Mouse (Mus musculus): ENCODE data around the gene Tmem259.

The Tmem259 gene

DNA sequence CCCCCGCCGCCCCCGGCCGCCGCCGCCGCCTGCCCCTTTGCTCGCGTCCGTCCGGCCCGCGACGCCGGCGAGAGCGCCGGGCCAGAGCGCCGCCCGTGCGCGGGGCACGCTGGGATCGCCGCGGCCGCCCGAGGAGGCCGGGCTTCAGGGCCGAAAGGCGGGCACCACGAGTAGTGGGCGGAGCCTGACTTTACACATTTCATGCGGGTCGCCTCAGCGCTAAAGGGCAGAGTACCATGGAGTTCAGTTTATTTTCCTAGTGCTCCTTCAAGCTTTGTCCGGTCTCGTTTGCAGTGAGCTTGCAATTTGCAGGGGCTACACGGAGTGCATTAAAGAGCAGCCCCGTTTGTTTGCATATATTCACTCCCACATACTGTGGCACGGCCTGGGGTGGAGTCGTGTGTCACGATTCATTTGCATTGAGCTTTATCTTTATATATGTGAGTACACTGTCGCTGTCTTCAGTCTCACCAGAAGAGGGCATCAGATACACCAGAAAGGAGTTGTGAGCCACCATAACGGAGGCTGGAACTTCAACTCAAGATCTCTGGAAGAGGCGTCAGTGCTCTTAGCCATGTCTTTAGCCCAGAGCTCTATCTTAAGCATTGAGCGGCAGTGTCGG, at the start of gene Tmem259:
Gene Tmem259 (minus strand): TSS at position 136 of the 622 bp plus-strand sequence.
- DNase-seq (ENCODE audit: low spot score in 2 of 2), result peak; percentile 86 to 88

DNA sequence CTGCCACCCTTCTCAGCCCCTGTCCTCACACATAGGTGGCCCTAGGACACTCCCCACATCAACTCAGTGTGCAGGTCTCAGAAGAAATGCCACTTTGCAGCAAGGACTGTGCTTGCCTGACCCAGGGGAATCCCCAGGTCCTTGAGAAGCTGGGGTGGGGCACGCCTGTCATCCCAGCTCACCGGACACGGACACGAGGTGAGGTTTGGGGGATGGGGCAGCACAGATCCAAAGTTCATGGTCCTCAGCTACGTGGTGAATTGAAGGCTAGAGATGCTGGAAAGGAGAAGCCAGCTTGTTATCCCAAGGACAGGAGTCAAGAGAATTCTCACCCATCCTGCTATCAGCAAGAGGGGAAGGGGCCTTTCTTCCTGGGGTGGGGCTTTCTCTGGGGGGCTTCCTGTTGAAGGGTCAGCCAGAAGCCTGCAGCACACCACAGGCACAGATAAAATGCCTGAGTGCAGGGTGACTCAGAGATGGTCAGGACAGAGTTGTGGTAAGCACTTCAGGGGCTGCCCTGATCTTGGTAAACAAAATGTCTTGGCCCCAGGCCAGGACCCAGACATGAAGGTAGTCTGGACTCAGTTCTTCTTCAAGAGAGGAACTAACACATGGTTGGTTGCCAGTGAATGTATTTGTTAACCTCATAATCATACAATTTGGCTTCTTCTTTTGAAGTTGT, 48.8 kb upstream of the Tmem259 start:
- DNase-seq (ENCODE audit: low spot score in 2 of 2), result no peak

DNA sequence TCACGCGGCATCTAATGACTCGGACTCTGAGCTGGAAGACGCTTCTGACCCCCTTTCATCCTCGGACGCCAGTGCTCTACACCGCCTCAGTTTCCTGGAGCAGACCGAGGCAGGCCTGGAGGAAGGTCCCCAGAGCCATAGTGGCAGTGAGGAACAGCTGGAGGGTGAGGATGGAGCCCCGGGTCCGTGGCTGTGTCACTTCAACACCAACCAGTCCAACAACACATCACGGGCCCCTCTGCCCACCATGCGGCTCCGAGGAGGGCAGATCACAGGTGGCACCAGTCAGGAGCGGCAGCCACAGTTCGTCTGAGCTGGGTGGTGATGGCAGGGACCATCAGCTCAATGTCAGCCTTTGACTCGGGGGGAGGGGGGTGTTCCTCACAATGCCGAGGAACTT, 46.6 kb upstream of the Tmem259 start:
- no peak for DNase-seq (ENCODE audit: low spot score in 2 of 2)

DNA sequence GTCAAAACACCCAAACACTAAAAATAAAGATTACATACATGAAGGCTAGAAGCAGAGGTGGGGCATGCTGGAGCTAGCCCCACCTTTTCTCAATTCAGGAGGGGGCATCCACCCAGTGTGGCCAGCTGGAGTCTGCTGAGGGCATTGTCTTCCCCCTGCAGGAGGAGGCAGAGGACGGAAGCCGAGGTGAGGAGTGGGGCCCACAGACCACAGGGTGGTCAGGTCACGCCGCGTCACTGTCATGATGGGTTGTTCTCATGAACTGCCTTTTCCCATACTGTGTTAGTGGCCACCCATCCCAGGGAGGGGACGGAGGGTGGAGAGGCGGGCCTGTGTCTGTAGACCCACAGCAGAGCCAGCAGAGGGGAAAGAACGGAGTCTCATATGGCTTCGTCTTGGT, 46.1 kb upstream of the Tmem259 start:
- no peak for DNase-seq (ENCODE audit: low spot score in 2 of 2)

DNA sequence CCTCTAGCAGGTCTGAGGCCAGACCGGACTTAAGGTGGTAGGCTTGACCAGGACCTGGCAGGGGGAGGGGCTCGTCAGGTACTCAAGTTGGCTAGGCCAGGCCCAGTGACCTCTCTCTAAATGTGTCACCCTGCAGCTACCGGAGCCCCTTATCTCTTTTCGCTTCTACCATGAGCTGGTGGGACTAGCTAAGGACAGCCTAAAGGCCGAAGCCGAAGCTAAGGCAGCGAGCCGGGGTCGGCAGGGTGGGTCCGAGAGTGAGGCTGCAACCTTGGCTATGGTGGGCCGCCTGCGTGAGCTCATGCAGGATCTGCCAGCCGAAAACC, 44.4 kb upstream of the Tmem259 start:
- no peak for DNase-seq (ENCODE audit: low spot score in 2 of 2)

DNA sequence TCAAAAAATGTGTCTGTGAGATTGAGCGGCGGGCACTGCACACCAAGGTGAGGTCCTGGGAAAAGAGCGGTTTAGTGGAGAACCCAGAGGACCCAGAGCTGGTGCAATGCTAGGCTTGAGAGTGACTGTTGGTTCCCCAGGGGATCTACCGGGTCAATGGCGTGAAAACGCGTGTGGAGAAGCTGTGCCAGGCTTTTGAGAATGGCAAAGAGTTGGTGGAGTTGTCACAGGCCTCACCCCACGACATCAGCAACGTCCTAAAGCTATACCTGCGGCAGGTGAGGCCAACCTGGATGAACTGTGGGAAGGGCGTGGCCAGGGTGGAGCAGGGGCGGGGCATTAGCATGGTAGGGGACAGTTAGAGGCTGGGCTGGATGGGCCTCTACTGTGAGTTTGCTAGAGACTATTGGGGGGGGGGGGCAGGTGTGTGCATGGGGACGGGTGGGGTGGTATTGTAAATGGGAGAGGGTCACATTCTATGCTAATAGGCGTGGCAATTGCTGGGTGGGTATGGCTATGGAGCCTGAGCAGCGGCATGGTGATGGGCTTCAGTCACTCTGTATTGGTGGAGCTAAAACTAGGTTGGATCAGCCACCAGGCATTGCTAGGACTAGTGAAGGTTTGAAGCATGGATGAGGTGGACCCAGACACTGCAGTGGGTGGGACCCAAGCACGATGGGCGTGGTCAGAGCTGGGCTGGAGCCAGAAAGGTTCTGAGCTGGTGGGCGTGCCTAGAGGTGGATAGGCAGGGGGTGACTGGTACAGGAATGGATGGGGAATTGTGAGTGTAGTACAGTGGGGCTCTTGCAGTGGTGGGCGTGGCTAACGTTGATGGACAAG, 43.8 kb upstream of the Tmem259 start:
- no peak for DNase-seq (ENCODE audit: low spot score in 2 of 2)

DNA sequence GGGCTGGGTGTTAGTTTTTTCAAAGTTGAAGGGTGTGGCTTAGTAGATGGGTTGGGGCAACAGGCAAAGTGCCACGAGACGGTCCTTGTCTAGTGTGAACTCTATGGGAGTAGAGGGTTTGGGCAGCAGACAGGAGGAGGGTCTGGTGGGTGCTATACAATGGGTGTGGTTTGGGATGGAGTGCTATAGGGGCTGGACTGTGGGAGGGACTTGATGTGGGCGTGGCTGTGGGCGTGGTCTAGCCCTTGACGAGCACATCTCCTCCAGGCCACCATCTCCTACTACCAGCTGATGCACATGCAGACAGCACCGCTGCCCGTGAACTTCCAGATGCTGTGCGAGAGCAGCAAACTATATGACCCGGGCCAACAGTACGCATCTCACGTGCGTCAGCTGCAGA, 41.8 kb upstream of the Tmem259 start:
- no peak for DNase-seq (ENCODE audit: low spot score in 2 of 2)

DNA sequence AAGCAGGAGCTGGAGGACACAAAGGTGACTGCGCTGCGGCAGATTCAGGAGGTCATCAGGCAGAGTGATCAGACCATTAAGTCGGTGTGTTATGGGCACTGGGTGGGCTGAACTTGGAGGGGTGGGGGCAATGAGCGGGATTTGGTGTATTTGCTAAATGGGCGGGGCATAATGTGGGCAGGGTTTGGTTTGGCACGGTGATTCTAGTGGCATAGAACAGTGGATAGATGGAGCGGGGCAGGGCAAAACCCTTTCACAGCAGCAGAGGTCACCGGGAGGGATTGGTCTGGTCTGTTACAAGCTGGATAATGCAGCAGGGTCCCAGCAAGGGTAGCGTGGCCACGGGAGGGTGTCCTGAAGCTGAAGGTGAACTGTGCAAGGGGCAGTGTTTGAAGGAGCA, 41.3 kb upstream of the Tmem259 start:
- no peak for DNase-seq (ENCODE audit: low spot score in 2 of 2)

DNA sequence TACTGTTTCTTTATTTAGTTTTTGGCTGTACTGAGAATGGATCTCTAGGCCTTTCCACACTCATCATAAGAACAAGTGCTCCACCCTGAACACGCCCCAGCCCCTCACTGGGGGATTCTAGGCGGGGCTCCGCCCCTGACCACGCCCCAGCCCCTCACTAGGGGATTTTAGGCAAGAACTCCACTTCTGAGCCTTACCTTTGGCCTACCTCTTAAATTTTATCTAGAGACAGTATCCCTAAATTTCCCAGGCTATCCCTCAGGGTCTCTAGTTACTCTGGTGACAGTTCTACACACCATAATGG, 40.9 kb upstream of the Tmem259 start:
- no peak for DNase-seq (ENCODE audit: low spot score in 2 of 2)

DNA sequence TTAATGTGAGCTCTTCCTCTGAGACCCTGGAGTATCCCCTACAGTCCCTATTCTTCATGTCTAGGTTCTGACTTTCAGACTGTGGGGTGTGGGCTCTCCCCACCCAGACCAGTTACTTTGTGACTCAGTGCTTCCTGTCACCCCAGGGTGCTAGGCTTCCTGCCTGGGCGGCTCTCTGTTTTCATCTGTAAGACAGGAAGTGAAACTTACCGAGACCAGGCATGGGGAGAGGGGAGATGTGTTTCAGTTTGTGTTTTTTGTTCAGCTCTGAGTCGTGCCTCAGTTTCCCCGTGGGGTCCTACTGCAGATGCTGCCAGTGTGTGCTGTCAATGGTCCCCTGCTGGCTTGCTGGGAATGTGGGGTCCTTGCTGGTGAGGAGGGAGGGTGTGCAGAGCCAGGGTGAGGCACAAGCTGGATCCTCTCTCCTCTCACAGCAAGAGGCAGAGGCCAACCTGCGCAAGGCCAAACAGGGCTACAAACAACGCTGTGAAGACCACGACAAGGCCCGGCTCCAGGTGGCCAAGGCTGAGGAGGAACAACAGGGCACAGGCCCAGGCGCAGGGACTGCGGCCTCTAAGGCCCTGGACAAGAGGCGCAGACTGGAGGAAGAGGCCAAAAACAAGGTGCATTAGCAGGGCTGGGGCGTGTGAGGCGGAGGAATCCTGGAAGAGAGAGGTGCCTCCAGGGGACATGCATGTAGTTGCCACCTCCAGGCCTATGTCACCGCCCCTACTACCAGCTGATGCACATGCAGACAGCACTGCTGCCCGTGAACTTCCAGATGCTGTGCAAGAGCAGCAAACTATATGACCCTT, 40.3 kb upstream of the Tmem259 start:
- no peak for DNase-seq (ENCODE audit: low spot score in 2 of 2)

DNA sequence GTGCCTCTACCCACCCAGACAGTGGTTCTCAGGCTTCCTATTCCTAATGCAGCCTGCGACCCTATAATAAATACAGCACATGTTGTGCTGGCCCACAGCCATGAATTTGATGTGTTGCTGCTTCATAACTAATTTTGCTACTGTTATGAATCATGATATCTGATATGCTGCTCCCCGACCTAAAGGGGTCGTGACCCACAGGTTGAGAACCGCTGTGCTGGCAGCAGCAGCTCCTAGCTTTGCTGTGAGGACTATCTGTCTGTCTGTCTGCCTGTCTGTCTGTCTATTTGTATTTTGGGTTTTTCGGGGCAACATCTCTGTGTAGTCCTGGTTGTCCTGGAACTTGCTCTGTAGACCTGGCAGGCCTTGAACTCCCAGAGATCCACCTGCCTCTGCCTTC, 39.6 kb upstream of the Tmem259 start:
- no peak for DNase-seq (ENCODE audit: low spot score in 2 of 2)

DNA sequence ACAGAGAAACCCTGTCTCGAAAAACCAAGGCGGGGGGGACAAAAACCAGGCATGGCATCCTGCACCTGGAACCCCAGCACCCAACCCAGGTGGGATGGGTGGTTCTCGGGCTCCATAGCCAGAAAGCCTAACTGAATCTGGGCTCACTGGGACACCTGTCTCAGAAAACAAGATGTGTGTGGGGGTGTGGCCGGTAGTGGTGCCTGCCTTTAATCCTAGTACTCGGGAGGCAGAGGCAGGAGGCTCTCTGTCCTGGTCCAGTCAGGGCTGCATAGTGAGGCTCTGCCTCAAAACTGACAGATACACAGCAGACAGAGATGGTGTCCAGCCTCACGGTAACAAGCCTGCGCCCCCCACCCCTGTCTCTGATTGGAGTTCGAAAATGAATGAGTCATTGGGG, 38.7 kb upstream of the Tmem259 start:
- DNase-seq (ENCODE audit: low spot score in 2 of 2), result no peak

DNA sequence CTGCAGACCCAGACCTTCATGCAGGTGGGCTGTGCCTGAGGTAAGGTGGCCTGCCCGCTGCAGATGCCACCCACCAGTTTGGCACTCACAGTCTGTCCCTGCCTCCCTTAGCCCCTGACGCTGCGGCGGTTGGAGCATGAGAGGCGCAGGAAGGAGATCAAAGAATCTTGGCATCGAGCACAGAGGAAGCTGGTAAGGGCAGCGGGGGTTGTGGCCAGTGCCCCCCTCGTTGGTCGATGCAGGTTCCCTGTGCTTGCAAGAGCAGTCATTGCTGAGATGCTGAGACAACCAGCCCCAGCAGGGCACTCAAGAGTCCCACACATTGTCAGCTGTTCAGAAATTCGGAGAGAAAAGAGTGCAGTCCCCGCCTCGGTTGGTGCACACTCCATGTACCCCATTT, 38.0 kb upstream of the Tmem259 start:
- no peak for DNase-seq (ENCODE audit: low spot score in 2 of 2)

DNA sequence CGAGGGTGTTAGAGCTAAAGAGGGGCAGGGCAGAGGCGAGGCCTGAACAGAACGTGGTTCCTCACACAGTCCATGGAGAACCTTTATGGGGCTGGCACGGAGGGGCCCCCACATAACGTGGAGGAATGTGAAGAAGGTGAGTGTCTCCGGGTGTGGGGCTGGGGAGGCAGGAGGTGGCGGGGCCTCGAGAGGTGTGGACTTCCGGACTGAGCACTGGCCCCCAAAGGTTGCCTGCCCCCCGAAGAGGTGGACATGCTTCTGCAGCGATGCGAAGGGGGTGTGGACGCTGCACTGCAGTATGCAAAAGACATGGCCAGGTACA, 37.2 kb upstream of the Tmem259 start:
- DNase-seq (ENCODE audit: low spot score in 2 of 2), result no peak

DNA sequence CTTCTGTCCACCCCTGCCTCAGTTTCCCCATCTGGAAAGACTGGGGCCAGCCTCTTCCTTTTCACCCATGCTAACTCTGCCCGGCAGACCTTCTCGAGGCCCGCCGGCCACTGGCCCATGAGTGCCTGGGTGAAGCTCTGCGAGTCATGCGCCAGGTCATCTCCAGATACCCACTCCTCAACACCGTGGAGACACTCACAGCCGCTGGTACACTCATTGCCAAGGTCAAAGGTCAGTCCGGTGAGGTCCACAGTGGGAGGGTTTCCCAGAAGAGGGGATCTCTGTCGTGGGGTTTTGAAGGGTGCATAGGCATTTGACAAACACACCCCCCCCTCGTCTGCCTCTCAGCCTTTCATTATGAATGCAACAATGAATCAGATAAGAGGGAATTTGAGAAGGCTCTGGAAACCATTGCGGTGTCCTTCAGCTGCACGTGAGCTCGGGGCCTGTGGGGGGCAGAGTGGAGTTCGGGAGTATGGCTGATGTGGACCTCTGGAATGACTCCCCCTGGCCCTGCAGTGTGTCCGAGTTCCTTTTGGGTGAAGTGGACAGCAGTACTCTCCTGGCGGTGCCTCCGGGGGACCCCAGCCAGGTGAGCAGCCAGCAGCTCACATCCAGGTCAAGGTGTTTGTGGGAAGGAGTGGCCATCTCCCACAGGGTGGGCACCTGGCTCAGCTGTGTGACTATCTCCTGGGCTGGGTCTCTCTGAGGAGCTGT, 36.6 kb upstream of the Tmem259 start:
- no peak for DNase-seq (ENCODE audit: low spot score in 2 of 2)

DNA sequence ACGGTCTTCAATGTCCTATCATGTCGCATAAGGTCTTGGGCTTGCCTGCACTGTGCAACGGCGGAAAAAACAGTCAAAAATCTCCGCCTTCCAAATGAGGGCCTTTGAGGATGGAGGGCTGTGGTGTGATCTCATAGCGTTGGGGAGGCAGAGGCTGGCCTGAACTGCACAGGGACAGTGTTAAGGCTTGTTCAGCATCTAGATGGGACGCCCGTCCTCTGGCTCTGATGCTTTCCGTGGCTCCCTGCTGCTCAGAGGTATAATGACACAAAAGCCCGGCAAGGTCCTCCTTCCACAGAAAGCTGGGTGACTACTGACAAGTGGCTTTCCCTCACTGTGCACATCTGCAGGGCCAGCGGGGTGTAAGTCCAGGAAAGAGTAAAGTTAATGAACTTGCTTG, 36.1 kb upstream of the Tmem259 start:
- no peak for DNase-seq (ENCODE audit: low spot score in 2 of 2)

DNA sequence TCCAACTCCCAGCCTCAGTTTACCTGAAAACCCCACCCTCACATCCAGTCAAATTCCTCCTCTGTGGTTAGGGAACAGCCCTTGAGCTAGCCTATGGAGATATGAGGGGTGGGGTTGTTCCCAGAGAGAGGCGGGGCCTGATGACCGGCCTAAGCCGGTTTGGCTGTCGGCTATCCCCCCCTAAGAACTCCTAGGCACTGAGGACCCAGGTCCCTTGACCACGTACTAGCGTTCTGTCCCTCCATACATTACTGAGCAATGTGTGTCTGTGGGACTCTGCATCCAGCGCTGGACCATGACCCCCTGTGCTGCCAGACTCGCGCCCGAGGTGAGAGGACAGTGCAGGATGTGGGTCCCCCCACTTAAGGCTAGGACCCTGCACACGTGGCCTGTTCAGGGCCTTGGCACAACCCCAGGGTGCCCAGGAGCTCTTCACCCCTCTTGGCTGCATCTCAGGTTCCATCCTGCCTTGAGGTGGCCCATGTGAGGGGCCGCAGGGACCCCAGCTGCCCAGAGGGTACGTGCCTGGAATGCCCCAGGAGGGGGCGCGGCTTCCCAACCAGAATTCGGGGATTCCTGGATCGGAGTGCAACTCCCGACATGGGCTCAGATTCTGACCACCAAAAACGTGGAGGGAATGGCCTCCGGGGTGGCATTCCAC, 35.5 kb upstream of the Tmem259 start:
- DNase-seq (ENCODE audit: low spot score in 2 of 2), result no peak

DNA sequence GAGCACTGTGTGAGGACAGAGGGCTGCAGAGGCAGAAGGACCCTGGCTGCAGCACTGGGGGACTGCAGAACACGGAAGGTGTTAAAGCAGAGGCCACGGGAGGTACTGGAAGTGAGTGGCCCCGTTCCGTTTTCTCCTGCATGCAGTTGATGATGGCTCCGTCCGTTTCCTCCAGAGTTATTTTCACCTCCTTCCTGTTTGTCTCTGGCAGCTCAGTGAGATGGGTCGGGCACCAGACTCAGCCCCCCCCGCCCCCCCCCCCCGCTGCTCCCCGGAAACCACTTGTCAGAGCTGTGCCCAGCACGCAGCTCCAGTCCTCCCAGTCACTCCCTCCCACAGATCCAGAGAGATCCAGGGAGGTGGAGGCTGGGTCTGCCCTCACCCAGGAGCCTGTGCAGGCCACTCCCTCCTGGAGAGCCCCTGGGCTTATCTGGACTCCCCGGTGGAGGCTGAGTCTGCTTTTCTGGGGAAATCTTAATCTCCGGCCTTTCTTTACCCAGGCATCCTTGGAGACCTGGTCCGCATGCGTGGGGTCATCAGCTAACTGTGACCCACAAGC, 34.7 kb upstream of the Tmem259 start:
- no peak for DNase-seq (ENCODE audit: low spot score in 2 of 2)

DNA sequence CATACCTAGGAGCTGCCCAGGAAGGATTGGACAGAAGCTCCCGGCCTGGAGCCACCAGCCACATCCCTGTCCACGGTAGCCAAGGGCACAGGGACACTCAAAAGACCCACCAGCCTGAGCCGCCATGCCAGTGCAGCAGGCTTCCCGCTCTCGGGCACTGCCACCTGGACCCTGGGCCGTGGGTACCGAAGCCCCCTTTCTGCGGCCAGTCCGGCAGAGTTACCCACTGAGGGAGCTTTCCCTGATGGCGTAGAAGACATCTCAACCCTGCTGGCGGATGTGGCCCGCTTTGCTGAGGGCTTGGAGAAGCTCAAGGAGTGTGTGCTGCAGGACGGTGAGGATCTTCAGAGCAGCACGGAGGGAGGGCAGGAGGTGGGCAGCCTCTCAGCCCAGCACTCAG, 33.6 kb upstream of the Tmem259 start:
- DNase-seq (ENCODE audit: low spot score in 2 of 2), result no peak

DNA sequence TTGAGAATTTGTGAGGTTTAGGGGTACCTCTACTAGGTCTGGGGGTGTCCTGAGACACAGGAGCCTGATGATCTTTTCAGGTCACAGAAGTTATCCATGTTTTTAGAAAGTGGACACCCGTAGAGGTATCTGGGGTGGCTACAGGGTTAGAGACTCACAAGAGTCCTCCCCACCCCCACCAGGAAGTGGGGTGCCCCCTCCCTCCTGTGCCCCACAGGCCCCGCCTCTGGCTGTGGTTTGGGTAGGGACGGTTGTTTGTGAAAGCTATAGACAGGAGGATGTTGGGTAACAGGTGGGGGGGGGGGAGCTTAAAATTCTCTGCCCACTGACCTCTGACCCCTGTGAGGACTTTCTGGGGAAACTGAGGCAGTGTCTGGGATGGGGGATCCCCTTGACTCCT, 33.2 kb upstream of the Tmem259 start:
- no peak for DNase-seq (ENCODE audit: low spot score in 2 of 2)

DNA sequence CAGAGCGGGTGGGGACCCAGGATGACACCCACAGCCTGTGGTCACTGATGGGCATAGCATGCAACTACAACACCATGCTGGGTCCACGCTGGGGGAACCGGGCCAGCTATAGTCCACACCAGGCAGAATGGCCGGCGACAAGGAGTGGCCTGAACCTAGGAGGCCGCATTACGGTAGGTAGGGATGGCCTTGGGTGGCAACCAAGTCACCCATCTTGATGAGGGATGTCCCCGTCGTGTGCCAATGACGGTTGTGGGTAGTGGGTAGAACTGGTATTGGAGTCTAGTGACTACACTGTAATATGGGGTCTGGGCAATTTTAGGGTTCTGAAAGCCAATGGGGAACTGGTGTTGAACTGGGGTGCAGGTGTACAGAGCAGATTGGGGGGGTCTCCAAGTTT, 32.8 kb upstream of the Tmem259 start:
- DNase-seq (ENCODE audit: low spot score in 2 of 2), result no peak
